Mouse (Mus musculus): ENCODE data around the gene Plekha8. TPM values are rescaled to one million over a fixed set of nuclear protein-coding genes. Genes with fewer than 3 reads are reported as not detected.

Plekha8 gene
- total and polyA plus RNA-seq, 2 experiments from 2014 or later: 5.2 to 14.9 TPM

GRCm38 (mm10) chr6:54686946-54687737, 92.2 kb downstream of the Plekha8 start:
- ATAC-seq (ENCODE audit: low FRiP score) (no peak), DNase-seq (ENCODE audit: low spot score) (no peak)
- WGBS: 84% methylated on average over 21 of the region's 21 CpGs
- H3K4me3 ChIP-seq (ENCODE audit: low read depth, low read length): no peak overlapping the region
- peaks cover 26% of the 10 kb centered on the region for H3K36me3 ChIP-seq (ENCODE audit: insufficient read depth, low read length)
- no peak for TF ChIP-seq CTCF (IDR thresholded peaks at IDR 0.05)
- no peak overlapping the region for H3K27ac ChIP-seq (ENCODE audit: low read depth, low read length)
- no peaks in the 10 kb centered on the region for H3K27me3 ChIP-seq (ENCODE audit: insufficient read depth, low read length)
- no peak overlapping the region for H3K9ac ChIP-seq (replicated peaks; ENCODE audit: low read length, poor library complexity, severe bottlenecking)
- no peaks in the 10 kb centered on the region for H3K9me3 ChIP-seq (ENCODE audit: low read length)
- H3K4me1 ChIP-seq (ENCODE audit: insufficient read depth, low read length): no peaks in the 10 kb centered on the region
- H3K4me2 ChIP-seq (ENCODE audit: low read depth, low read length, poor library complexity, severe bottlenecking): no peak overlapping the region

GRCm38 (mm10) chr6:54688467-54689323, 93.8 kb downstream of the Plekha8 start:
- no peak overlapping the region for H3K4me3 ChIP-seq (ENCODE audit: low read depth, low read length)

GRCm38 (mm10) chr6:54689686-54690085, 94.8 kb downstream of the Plekha8 start:
- H3K36me3 ChIP-seq (ENCODE audit: insufficient read depth, low read length): peaks cover 42% of the 10 kb centered on the region
- no peak overlapping the region for H3K27ac ChIP-seq (ENCODE audit: low read depth, low read length)
- H3K9ac ChIP-seq (replicated peaks; ENCODE audit: low read length, poor library complexity, severe bottlenecking): no peak overlapping the region
- no peaks in the 10 kb centered on the region for H3K27me3 ChIP-seq (ENCODE audit: insufficient read depth, low read length)
- DNase-seq (ENCODE audit: low spot score): no peak
- 82% methylated on average over 7 of the region's 7 CpGs for WGBS
- H3K4me1 ChIP-seq (ENCODE audit: insufficient read depth, low read length): no peaks in the 10 kb centered on the region
- H3K9me3 ChIP-seq (ENCODE audit: low read length): no peaks in the 10 kb centered on the region
- no peak overlapping the region for H3K4me3 ChIP-seq (ENCODE audit: low read depth, low read length)
- no peak for TF ChIP-seq CTCF (IDR thresholded peaks at IDR 0.05)
- ATAC-seq (ENCODE audit: low FRiP score): no peak
- no peak overlapping the region for H3K4me2 ChIP-seq (ENCODE audit: low read depth, low read length, poor library complexity, severe bottlenecking)

More at GRCm38 (mm10) chr6:54688467-54689323, 93.8 kb downstream of the Plekha8 start:
- peaks cover 34% of the 10 kb centered on the region for H3K36me3 ChIP-seq (ENCODE audit: insufficient read depth, low read length)
- H3K9me3 ChIP-seq (ENCODE audit: low read length): no peaks in the 10 kb centered on the region
- TF ChIP-seq CTCF (IDR thresholded peaks at IDR 0.05): no peak
- H3K9ac ChIP-seq (replicated peaks; ENCODE audit: low read length, poor library complexity, severe bottlenecking): no peak overlapping the region
- no peak overlapping the region for H3K4me2 ChIP-seq (ENCODE audit: low read depth, low read length, poor library complexity, severe bottlenecking)
- no peak overlapping the region for H3K27ac ChIP-seq (ENCODE audit: low read depth, low read length)
- no peaks in the 10 kb centered on the region for H3K27me3 ChIP-seq (ENCODE audit: insufficient read depth, low read length)
- ATAC-seq (ENCODE audit: low FRiP score) (no peak), DNase-seq (ENCODE audit: low spot score) (no peak)
- 82% methylated on average over 18 of the region's 18 CpGs for WGBS
- no peaks in the 10 kb centered on the region for H3K4me1 ChIP-seq (ENCODE audit: insufficient read depth, low read length)

GRCm38 (mm10) chr6:54690838-54691237, 95.9 kb downstream of the Plekha8 start:
- Histone ChIP-seq H3K4me3 (ENCODE audit: low read depth, low read length) (no peak overlapping the region), H3K4me1 (ENCODE audit: insufficient read depth, low read length) (no peaks in the 10 kb centered on the region), H3K27ac (ENCODE audit: low read depth, low read length) (no peak overlapping the region), H3K9ac (replicated peaks; ENCODE audit: low read length, poor library complexity, severe bottlenecking) (no peak overlapping the region), H3K36me3 (ENCODE audit: insufficient read depth, low read length) (peaks cover 42% of the 10 kb centered on the region), H3K27me3 (ENCODE audit: insufficient read depth, low read length) (no peaks in the 10 kb centered on the region), H3K4me2 (ENCODE audit: low read depth, low read length, poor library complexity, severe bottlenecking) (no peak overlapping the region), H3K9me3 (ENCODE audit: low read length) (no peaks in the 10 kb centered on the region)
- 85% methylated on average over 13 of the region's 13 CpGs for WGBS
- DNase-seq (ENCODE audit: low spot score): no peak
- ATAC-seq (ENCODE audit: low FRiP score): no peak
- no peak for TF ChIP-seq CTCF (IDR thresholded peaks at IDR 0.05)

GRCm38 (mm10) chr6:54691368-54692116, 96.6 kb downstream of the Plekha8 start:
- no peak for TF ChIP-seq CTCF (IDR thresholded peaks at IDR 0.05)
- no peaks in the 10 kb centered on the region for H3K27me3 ChIP-seq (ENCODE audit: insufficient read depth, low read length)
- peaks cover 42% of the 10 kb centered on the region for H3K36me3 ChIP-seq (ENCODE audit: insufficient read depth, low read length)
- 79% methylated on average over 14 of the region's 14 CpGs for WGBS
- H3K9me3 ChIP-seq (ENCODE audit: low read length): no peaks in the 10 kb centered on the region
- no peak overlapping the region for H3K27ac ChIP-seq (ENCODE audit: low read depth, low read length)
- no peaks in the 10 kb centered on the region for H3K4me1 ChIP-seq (ENCODE audit: insufficient read depth, low read length)
- no peak overlapping the region for H3K9ac ChIP-seq (replicated peaks; ENCODE audit: low read length, poor library complexity, severe bottlenecking)
- H3K4me2 ChIP-seq (ENCODE audit: low read depth, low read length, poor library complexity, severe bottlenecking): no peak overlapping the region
- ATAC-seq (ENCODE audit: low FRiP score) (no peak), DNase-seq (ENCODE audit: low spot score) (no peak)
- no peak overlapping the region for H3K4me3 ChIP-seq (ENCODE audit: low read depth, low read length)
